Mouse (Mus musculus) heart, embryonic 16.5 days (tissue): ENCODE results near the gene Olfr152. TPM values are rescaled to one million over a fixed set of nuclear protein-coding genes. Genes with fewer than 3 reads are reported as not detected.

Experiments
- polyA plus RNA-seq: library from polyadenylated mRNA; unstranded; fragments of >200 nt; fragmentation: Nextera tagmentation; extraction: Ambion mirVana; gene quantifications from 2 replicates; pipeline ENCODE4 v1.2.1, GENCODE M21; 2015

The Olfr152 gene
- polyA plus RNA-seq, 1 experiment from 2014 or later: not detected

Other genes with a start within 250 kb of the Olfr152 start
- not detected in 2 replicates for gene Olfr153, start 247.7 kb upstream of the Olfr152 start, polyA plus RNA-seq
- not detected in 2 replicates for gene Olfr1128, start 233.9 kb upstream of the Olfr152 start, polyA plus RNA-seq
- gene Olfr1129, start 205.6 kb upstream of the Olfr152 start, polyA plus RNA-seq: not detected in 2 replicates
- not detected in 2 replicates for gene Olfr1130, start 173.3 kb upstream of the Olfr152 start, polyA plus RNA-seq
- not detected in 2 replicates for gene Olfr1131, start 152.4 kb upstream of the Olfr152 start, polyA plus RNA-seq
- gene Olfr1132, start 141.9 kb upstream of the Olfr152 start, polyA plus RNA-seq: not detected in 2 replicates
- gene Olfr1133, start 132.1 kb upstream of the Olfr152 start, polyA plus RNA-seq: not detected in 2 replicates
- gene Olfr1134, start 121.0 kb upstream of the Olfr152 start, polyA plus RNA-seq: not detected in 2 replicates
- not detected in 2 replicates for gene Olfr1135, start 105.8 kb upstream of the Olfr152 start, polyA plus RNA-seq
- not detected in 2 replicates for gene Olfr1136, start 85.5 kb upstream of the Olfr152 start, polyA plus RNA-seq
- gene Olfr1137, start 66.3 kb upstream of the Olfr152 start, polyA plus RNA-seq: not detected in 2 replicates
- gene Olfr1138, start 39.5 kb upstream of the Olfr152 start, polyA plus RNA-seq: not detected in 2 replicates
- not detected in 2 replicates for gene Olfr1140, start 35.7 kb upstream of the Olfr152 start, polyA plus RNA-seq
- not detected in 2 replicates for gene Olfr1141, start 25.5 kb upstream of the Olfr152 start, polyA plus RNA-seq
- not detected in 2 replicates for gene Olfr1143, start 21.1 kb downstream of the Olfr152 start, polyA plus RNA-seq
- gene Olfr1145, start 30.3 kb downstream of the Olfr152 start, polyA plus RNA-seq: not detected in 2 replicates
- not detected in 2 replicates for gene Olfr1148, start 51.0 kb downstream of the Olfr152 start, polyA plus RNA-seq
- gene Olfr1150-ps1, start 64.5 kb downstream of the Olfr152 start, polyA plus RNA-seq: not detected in 2 replicates
- not detected in 2 replicates for gene Olfr1151, start 76.4 kb downstream of the Olfr152 start, polyA plus RNA-seq
- gene Olfr1152, start 87.0 kb downstream of the Olfr152 start, polyA plus RNA-seq: not detected in 2 replicates
- gene Olfr1153, start 115.5 kb downstream of the Olfr152 start, polyA plus RNA-seq: not detected in 2 replicates
- gene Olfr1154, start 125.7 kb downstream of the Olfr152 start, polyA plus RNA-seq: not detected in 2 replicates
- gene Olfr1155, start 165.7 kb downstream of the Olfr152 start, polyA plus RNA-seq: not detected in 2 replicates
- not detected in 2 replicates for gene Olfr1156, start 173.6 kb downstream of the Olfr152 start, polyA plus RNA-seq
- not detected in 2 replicates for gene Olfr1157, start 188.8 kb downstream of the Olfr152 start, polyA plus RNA-seq
- not detected in 2 replicates for gene Olfr74, start 195.2 kb downstream of the Olfr152 start, polyA plus RNA-seq
- not detected in 2 replicates for gene Olfr1158, start 210.6 kb downstream of the Olfr152 start, polyA plus RNA-seq
- not detected in 2 replicates for gene Olfr1160, start 228.8 kb downstream of the Olfr152 start, polyA plus RNA-seq
- not detected in 2 replicates for gene Olfr1161, start 243.3 kb downstream of the Olfr152 start, polyA plus RNA-seq